Mouse (Mus musculus) gastrocnemius, postnatal 36 days (tissue): ENCODE results near the gene Daxx. TPM values are rescaled to one million over a fixed set of nuclear protein-coding genes. Genes with fewer than 3 reads are reported as not detected.
"Not testable (repeated sequence)": the region's sequence is repeated elsewhere in the genome, so short reads cannot be mapped to it uniquely, and the experiment has no call there.

Source experiments
- DNase-seq, 2 experiments: peaks; one replicate each; pipeline ENCODE4 v3.0.0; 2022
- intact Hi-C: fragments of 180-260 bp; cut with DNase I; formaldehyde crosslinking; loops from one replicate; pipeline ENCODE4 v1.15.1; 2025
- total RNA-seq, 2 experiments: library from RNA; stranded (reverse); gene quantifications; 2 replicates each; pipeline ENCODE4 v1.2.3; 2021

Gene Daxx
- total RNA-seq, 2 experiments from 2014 or later: 9.3 to 11.3 TPM

GRCm38 (mm10) chr17:33901653-33902052 is 7.6 kb upstream of the Daxx start:
- no peak for DNase-seq

GRCm38 (mm10) chr17:33902079-33902478 is 7.1 kb upstream of the Daxx start:
- intact Hi-C loops: no loop called here
- no peak for DNase-seq

More at GRCm38 (mm10) chr17:33901653-33902052, 7.6 kb upstream of the Daxx start:
- intact Hi-C loops: no loop called here

- intact Hi-C loops: no loop called here
- DNase-seq: no peak
Measured at GRCm38 (mm10) chr17:33902491-33902890, 6.7 kb upstream of the Daxx start.

GRCm38 (mm10) chr17:33903911-33904651 is 5.1 kb upstream of the Daxx start:
- intact Hi-C loops, DNase-seq: not testable (repeated sequence)

- DNase-seq, intact Hi-C loops: not testable (repeated sequence)
Measured at GRCm38 (mm10) chr17:33904835-33905234, 4.4 kb upstream of the Daxx start, which contains the start of gene Platr17. Platr17 (plus strand) TSS chr17:33905135.

GRCm38 (mm10) chr17:33908331-33909076 is 710 bp upstream of the Daxx start:
- DNase-seq: peak in 1 of 2 experiments; percentile 16
- intact Hi-C loops: no loop called here

- DNase-seq: peak in 1 of 2 experiments; percentile 11
- intact Hi-C loops: no loop called here
Measured at GRCm38 (mm10) chr17:33909869-33910250, 646 bp downstream of the Daxx start.

GRCm38 (mm10) chr17:33910346-33911051 is 1.3 kb downstream of the Daxx start:
- intact Hi-C loops: no loop called here
- DNase-seq: no peak

- DNase-seq: no peak
- intact Hi-C loops: no loop called here
Measured at GRCm38 (mm10) chr17:33911052-33911812, 2.0 kb downstream of the Daxx start.

GRCm38 (mm10) chr17:33911813-33912414 is 2.7 kb downstream of the Daxx start:
- peak in 1 of 2 experiments; percentile 5 for DNase-seq
- intact Hi-C loops: no loop called here

- intact Hi-C loops: no loop called here
- DNase-seq: no peak
Measured at GRCm38 (mm10) chr17:33913264-33913663, 4.0 kb downstream of the Daxx start.

- DNase-seq: no peak
- intact Hi-C loops: no loop called here
Measured at GRCm38 (mm10) chr17:33913905-33914304, 4.7 kb downstream of the Daxx start.

- DNase-seq: no peak
- intact Hi-C loops: no loop called here
Measured at GRCm38 (mm10) chr17:33914969-33915391, 5.8 kb downstream of the Daxx start.

GRCm38 (mm10) chr17:33915671-33916250 is 6.5 kb downstream of the Daxx start, which contains the start of the genes Tapbp and Zbtb22:
Tapbp (plus strand) TSS chr17:33915899.
Zbtb22 (plus strand) TSS chr17:33915904.
- peak; percentile 89 to 94 for DNase-seq
- intact Hi-C loops: no loop called here

GRCm38 (mm10) chr17:33916294-33916693 is 7.1 kb downstream of the Daxx start:
- intact Hi-C loops: no loop called here
- no peak for DNase-seq

GRCm38 (mm10) chr17:33916847-33917655 is 7.8 kb downstream of the Daxx start:
- DNase-seq: peak in 1 of 2 experiments; percentile 11
- intact Hi-C loops: no loop called here

GRCm38 (mm10) chr17:33917656-33918292 is 8.6 kb downstream of the Daxx start:
- intact Hi-C loops: no loop called here
- peak in 1 of 2 experiments; percentile 3 for DNase-seq
